Mouse (Mus musculus) midbrain, postnatal 0 days (tissue): ENCODE measurements around the gene Daam1. TPM values are rescaled to one million over a fixed set of nuclear protein-coding genes. Genes with fewer than 3 reads are reported as not detected.

ENCODE experiments used
- ATAC-seq: fragments of 200-750 bp; cut with Nextera tagmentation; 2 replicates; pipeline ENCODE4 v1.8.0; 2017; ENCODE audit warnings: moderate number of reproducible peaks, mild to moderate bottlenecking, moderate TSS enrichment, moderate library complexity; ENCODE audit not compliant: low FRiP score
- DNase-seq: peaks from one replicate; pipeline ENCODE4 v3.0.0-alpha.2; 2015; ENCODE audit warnings: low spot score
- H3K27ac ChIP-seq: fragments of 300-500 bp; sonication (generic); 2 replicates; pipeline ENCODE4 v1.5.1; 2014; ENCODE audit warnings: low read depth, mild to moderate bottlenecking, low read length, mixed read lengths
- H3K27me3 ChIP-seq: fragments of 300-500 bp; sonication (generic); 2 replicates; pipeline ENCODE4 v1.6.1; 2014; ENCODE audit warnings: low read length, control low read depth, mixed read lengths; ENCODE audit not compliant: insufficient read depth
- H3K36me3 ChIP-seq: fragments of 300-500 bp; sonication (generic); 2 replicates; pipeline ENCODE4 v1.6.1; 2014; ENCODE audit warnings: low read length, control low read depth, mixed read lengths; ENCODE audit not compliant: insufficient read depth
- H3K4me1 ChIP-seq: fragments of 300-500 bp; sonication (generic); 2 replicates; pipeline ENCODE4 v1.6.1; 2014; ENCODE audit warnings: mild to moderate bottlenecking, control low read depth, antibody characterized with exemption, low read length, mixed read lengths; ENCODE audit not compliant: insufficient read depth
- H3K4me2 ChIP-seq: fragments of 300-500 bp; sonication (generic); 2 replicates; pipeline ENCODE4 v1.6.1; 2014; ENCODE audit warnings: low read depth, mild to moderate bottlenecking, low read length, mixed read lengths; ENCODE audit not compliant: poor library complexity, severe bottlenecking
- H3K4me3 ChIP-seq: fragments of 300-500 bp; sonication (generic); 2 replicates; pipeline ENCODE4 v1.5.1; 2014; ENCODE audit warnings: low read depth, mild to moderate bottlenecking, low read length, moderate library complexity
- H3K9ac ChIP-seq: fragments of 300-500 bp; sonication (generic); replicated peaks from 2 replicates; pipeline ENCODE4 v1.6.1; 2014; ENCODE audit warnings: mild to moderate bottlenecking, low read length, moderate library complexity, mixed read lengths; ENCODE audit not compliant: poor library complexity, severe bottlenecking
- H3K9me3 ChIP-seq: fragments of 300-500 bp; sonication (generic); 2 replicates; pipeline ENCODE4 v1.6.1; 2016; ENCODE audit warnings: low read length, control low read depth
- CTCF ChIP-seq: IDR thresholded peaks from 2 replicates; pipeline ENCODE4 v1.5.1; 2016; ENCODE audit warnings: antibody characterized with exemption, mild to moderate bottlenecking
- WGBS: fragments of 180-500 bp; shearing (Covaris S2); extraction: QIAGEN DNeasy Blood & Tissue Kit; methylation state at CpG from one replicate; pipeline ENCODE4 v1.1.7; 2014; 5-methylcytosine and 5-hydroxymethylcytosine counted together
- polyA plus RNA-seq: library from polyadenylated mRNA; unstranded; fragments of >200 nt; fragmentation: Nextera tagmentation; extraction: Ambion mirVana; gene quantifications from 2 replicates; pipeline ENCODE4 v1.2.1, GENCODE M21; 2015
- total RNA-seq: library from RNA; depleted of rRNA; stranded (reverse); fragments of >200 nt; gene quantifications from 2 replicates; pipeline ENCODE4 v1.2.3, GENCODE M21; 2014

Gene Daam1
- total and polyA plus RNA-seq, 2 experiments from 2014 or later, result 27.3 to 86.0 TPM

DNA sequence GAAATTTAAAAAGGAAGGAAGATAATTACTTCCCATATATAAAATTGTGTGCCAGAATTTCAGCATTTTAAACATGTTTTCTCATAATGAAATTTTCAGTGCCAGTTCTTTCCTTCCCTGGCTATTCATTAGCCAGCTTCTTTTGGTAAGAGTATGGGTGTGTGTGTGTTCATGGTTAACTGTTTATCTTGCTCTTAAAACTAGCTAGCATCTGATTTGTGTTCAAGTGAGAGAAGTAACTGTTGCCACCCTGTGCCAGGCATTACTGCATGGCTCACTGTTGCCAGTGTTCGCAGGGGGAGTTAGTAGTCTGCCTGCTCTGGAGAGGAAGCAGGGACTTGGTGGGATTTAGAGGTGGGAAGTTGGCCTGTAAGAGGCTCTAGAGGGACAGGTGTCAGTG is 81.4 kb downstream of the Daam1 start:
- WGBS, result 89% methylated on average over 1 of the region's 1 CpGs
- DNase-seq (no peak), ATAC-seq (no peak)
- no peaks in the 10 kb centered on the region for H3K4me1 ChIP-seq
- no peak for TF ChIP-seq CTCF
- H3K4me2 ChIP-seq, result no peak overlapping the region
- no peaks in the 10 kb centered on the region for H3K9me3 ChIP-seq
- no peaks in the 10 kb centered on the region for H3K27me3 ChIP-seq
- H3K27ac ChIP-seq, result no peak overlapping the region
- H3K9ac ChIP-seq, result no peak overlapping the region
- peaks cover 17% of the 10 kb centered on the region for H3K36me3 ChIP-seq
- no peak overlapping the region for H3K4me3 ChIP-seq

DNA sequence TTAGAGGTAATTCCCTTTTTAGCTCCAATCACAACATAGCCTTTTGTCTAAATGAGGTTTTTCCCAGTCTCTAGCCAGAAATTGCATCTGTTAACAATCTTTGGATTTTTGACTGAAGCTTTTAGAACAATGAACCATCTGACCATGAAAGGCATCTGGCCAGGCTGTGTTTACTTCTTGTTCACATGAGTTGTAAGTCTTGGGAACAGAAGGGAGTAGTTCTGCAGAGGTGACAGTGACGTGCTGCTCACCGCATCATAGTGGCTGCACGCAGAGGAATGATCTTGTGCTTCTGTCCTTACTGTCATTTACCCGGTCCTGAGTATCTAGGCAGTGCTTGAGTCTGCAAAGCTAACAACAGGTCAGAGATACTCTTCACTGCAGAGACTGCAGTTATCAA is 88.3 kb downstream of the Daam1 start:
- Histone ChIP-seq H3K36me3 (peaks cover 26% of the 10 kb centered on the region), H3K9me3 (no peaks in the 10 kb centered on the region), H3K4me3 (no peak overlapping the region), H3K27ac (no peak overlapping the region), H3K9ac (no peak overlapping the region), H3K27me3 (no peaks in the 10 kb centered on the region), H3K4me2 (no peak overlapping the region), H3K4me1 (peaks cover 3% of the 10 kb centered on the region; the same call in 1 of the 2 replicates)
- DNase-seq (no peak), ATAC-seq (no peak)
- WGBS, result 73% methylated on average over 4 of the region's 4 CpGs
- TF ChIP-seq CTCF, result no peak

DNA sequence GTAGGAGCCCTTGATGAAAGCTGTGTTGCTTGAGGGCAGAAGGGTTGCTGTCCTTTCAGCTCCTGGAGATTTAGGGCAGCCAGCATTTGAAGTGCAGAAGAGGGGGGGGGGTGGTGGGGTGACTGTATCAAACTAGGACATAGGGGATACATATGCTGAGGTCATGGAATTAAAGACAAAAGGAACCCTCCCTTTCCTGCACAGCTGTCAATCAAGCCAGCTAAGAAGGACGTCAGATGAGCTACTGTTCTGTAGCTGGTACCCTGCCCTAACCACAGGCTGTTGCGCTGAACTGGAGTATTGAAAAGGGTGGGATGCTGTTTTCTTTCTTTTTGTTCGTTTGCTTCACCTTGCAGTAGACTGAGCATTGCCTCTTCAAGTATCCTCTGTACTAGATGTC is 89.1 kb downstream of the Daam1 start:
- TF ChIP-seq CTCF, result no peak
- H3K9me3 ChIP-seq, result no peaks in the 10 kb centered on the region
- peaks cover 3% of the 10 kb centered on the region; the same call in 1 of the 2 replicates for H3K4me1 ChIP-seq
- no peak overlapping the region for H3K4me3 ChIP-seq
- H3K27ac ChIP-seq, result no peak overlapping the region
- 49% methylated on average over 3 of the region's 3 CpGs for WGBS
- no peak for DNase-seq
- no peaks in the 10 kb centered on the region for H3K27me3 ChIP-seq
- H3K9ac ChIP-seq, result no peak overlapping the region
- peaks cover 26% of the 10 kb centered on the region for H3K36me3 ChIP-seq
- ATAC-seq, result no peak
- H3K4me2 ChIP-seq, result no peak overlapping the region

DNA sequence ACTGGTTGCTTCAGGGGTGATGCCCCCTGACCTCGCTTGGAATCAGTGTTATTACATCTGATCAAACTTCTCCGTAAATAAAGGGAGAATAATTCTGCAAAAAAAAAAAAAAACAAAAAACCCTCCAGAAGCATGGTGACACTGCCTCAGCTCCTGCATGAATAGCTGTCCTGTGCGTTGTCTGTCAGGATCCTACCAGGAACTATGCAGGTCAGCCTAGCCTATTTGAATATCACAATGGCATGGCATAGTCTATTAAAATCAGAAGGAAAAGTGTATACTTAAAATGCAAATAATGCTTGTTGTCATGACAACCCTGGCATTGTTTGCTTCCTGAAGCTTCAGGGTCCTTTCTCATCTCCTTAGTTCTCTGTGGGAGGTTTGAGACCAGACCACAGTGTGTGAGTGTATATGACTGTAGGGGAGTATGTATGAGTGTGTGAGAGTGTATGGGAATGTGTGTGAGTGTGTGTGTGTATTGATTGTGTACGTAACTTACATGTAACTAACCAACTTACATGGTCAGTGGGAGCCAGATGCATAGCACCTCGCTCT is 92.0 kb downstream of the Daam1 start:
- no peak overlapping the region for H3K27ac ChIP-seq
- H3K9me3 ChIP-seq, result no peaks in the 10 kb centered on the region
- H3K4me3 ChIP-seq, result no peak overlapping the region
- no peak overlapping the region for H3K4me2 ChIP-seq
- whole genome bisulfite sequencing, result 27% methylated on average over 5 of the region's 5 CpGs
- H3K27me3 ChIP-seq, result no peaks in the 10 kb centered on the region
- peaks cover 3% of the 10 kb centered on the region; the same call in 1 of the 2 replicates for H3K4me1 ChIP-seq
- DNase-seq (no peak), ATAC-seq (no peak)
- peaks cover 2% of the 10 kb centered on the region; the same call in 1 of the 2 replicates for H3K36me3 ChIP-seq
- H3K9ac ChIP-seq, result no peak overlapping the region
- TF ChIP-seq CTCF, result no peak

DNA sequence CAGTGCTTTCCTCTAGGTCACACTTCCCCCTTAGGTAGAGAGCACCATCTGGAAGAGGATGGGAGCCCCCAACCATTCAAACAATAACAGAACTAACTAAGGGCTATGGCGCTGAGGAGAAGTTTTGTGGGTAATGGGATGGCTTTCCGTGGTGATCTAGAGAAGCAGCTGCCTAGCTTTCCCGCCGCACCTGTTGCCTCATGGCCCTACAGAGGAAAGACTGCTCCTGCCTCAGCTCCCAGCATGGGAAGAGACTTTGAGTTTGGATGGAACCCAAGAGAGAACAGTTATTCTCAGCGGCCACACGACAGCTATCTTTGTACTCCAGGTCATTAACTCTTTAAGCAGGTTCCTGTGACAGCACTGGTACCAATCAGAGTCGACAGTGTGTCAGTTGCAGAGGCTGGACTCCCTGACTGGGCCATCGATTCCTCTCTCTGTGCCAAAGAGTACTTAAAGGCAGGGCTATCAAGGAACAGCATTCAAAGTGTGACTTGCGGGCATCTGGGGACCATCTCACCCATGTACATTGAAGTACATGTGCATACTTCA is 94.2 kb downstream of the Daam1 start:
- Histone ChIP-seq H3K4me3 (no peak overlapping the region), H3K4me2 (no peak overlapping the region), H3K9ac (no peak overlapping the region), H3K4me1 (peaks cover 3% of the 10 kb centered on the region; the same call in 1 of the 2 replicates), H3K9me3 (no peaks in the 10 kb centered on the region), H3K27me3 (no peaks in the 10 kb centered on the region), H3K36me3 (no peaks in the 10 kb centered on the region), H3K27ac (no peak overlapping the region)
- whole genome bisulfite sequencing, result 90% methylated on average over 9 of the region's 9 CpGs
- TF ChIP-seq CTCF, result no peak
- DNase-seq, result no peak
- no peak for ATAC-seq

DNA sequence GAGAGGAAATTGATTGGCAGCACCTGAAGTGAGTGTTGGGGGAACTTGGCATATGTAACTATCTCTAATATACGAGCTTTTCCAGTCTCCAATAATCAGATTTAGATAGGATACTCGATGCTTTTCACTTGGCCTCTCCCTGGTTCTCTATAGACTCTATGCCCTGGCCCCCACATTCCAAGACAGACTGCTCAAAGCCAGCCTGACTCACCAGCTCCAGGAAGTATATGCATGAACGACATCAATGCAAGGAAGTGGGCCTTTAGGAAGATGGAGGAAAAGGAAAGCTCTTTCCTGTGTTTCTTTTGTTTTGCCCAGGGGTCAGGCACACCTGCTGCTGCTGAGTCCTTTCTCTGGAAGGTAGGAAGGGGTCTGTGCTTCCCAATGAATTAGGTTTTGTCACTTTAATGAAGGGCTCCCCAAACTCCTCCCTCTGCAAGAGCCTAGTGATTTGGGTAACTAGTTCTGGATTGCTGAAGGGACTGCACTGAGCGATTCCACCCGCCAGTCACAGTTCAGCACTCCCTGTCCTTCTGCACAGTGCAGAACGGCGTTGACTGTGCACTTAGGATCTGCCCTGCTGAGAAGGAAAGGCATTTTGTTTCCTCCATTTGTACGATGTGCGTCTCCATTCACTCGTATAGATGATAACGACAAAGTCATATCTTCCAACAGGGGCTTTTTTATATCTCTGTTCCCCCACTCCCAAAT is 95.3 kb downstream of the Daam1 start:
- WGBS, result 63% methylated on average over 11 of the region's 11 CpGs

More for the DNA sequence above, 95.3 kb downstream of the Daam1 start:
- no peak for TF ChIP-seq CTCF
- Histone ChIP-seq H3K27ac (no peak overlapping the region), H3K9ac (no peak overlapping the region), H3K4me2 (no peak overlapping the region), H3K36me3 (no peaks in the 10 kb centered on the region), H3K4me1 (peaks cover 3% of the 10 kb centered on the region; the same call in 1 of the 2 replicates), H3K4me3 (no peak overlapping the region), H3K9me3 (no peaks in the 10 kb centered on the region), H3K27me3 (no peaks in the 10 kb centered on the region)
- DNase-seq, result no peak
- ATAC-seq, result no peak
